Mouse (Mus musculus): ENCODE measurements at regions not wholly inside any gene's neighbourhood (a gene's known extent, or its start where the extent isn't known, plus 50 kb on each side); places are given as distances from the start of the nearest gene placed in this dataset.

GRCm38 (mm10) chr8:50708219-50708911, 1864.6 kb upstream of the Tenm3 start:
- no peaks in the 10 kb centered on the region for H3K27me3 ChIP-seq (replicated peaks)
- 14% methylated on average over 6 of the region's 6 CpGs for WGBS
- H3K9ac ChIP-seq (replicated peaks): no peak overlapping the region
- no peak overlapping the region for H3K27ac ChIP-seq (replicated peaks)
- H3K4me2 ChIP-seq: peak overlapping the region; percentile 1; the same call in 1 of the 2 replicates
- H3K4me1 ChIP-seq: 0 out of 2 replicates have a peak, but pooled peaks cover 4% of the 10 kb centered on the region
- H3K36me3 ChIP-seq: no peaks in the 10 kb centered on the region
- H3K4me3 ChIP-seq (replicated peaks): no peak overlapping the region
- no peaks in the 10 kb centered on the region for H3K9me3 ChIP-seq (replicated peaks)
- peak; percentile 38; the same call in 1 of the 2 replicates for ATAC-seq (ENCODE audit: low FRiP score)

DNA sequence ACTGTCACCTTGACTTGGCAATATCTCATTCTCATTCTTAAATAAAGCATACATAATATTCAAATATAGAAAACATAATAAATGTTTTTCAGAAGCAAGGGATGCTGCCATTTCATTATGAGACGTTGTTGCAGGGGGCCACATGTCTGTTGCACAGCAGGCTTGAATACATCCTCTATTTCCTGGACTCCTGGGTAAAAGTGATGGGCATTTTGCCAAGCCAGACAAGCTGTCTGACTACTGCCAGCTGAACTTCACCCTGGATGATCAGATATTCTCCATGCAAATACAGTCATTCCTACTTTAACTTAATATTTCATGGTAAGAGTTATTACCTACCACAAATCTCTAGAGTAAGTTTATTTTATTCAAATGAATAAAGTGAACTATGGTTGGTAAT, 1860.5 kb upstream of the Tenm3 start:
- H3K36me3 ChIP-seq: no peaks in the 10 kb centered on the region
- no peaks in the 10 kb centered on the region for H3K9me3 ChIP-seq (replicated peaks)
- H3K9ac ChIP-seq (replicated peaks): no peak overlapping the region
- no peak overlapping the region for H3K4me2 ChIP-seq
- no peak for ATAC-seq (ENCODE audit: low FRiP score)
- WGBS: 12% methylated on average over 1 of the region's 1 CpGs
- H3K27ac ChIP-seq (replicated peaks): no peak overlapping the region
- H3K4me1 ChIP-seq: 0 out of 2 replicates have a peak, but pooled peaks cover 4% of the 10 kb centered on the region
- no peak overlapping the region for H3K4me3 ChIP-seq (replicated peaks)
- no peaks in the 10 kb centered on the region for H3K27me3 ChIP-seq (replicated peaks)

GRCm38 (mm10) chr8:50689033-50689432, 1845.3 kb upstream of the Tenm3 start:
- Histone ChIP-seq H3K4me1 (no peaks in the 10 kb centered on the region), H3K4me3 (replicated peaks) (no peak overlapping the region), H3K4me2 (no peak overlapping the region), H3K9ac (replicated peaks) (no peak overlapping the region), H3K9me3 (replicated peaks) (no peaks in the 10 kb centered on the region), H3K36me3 (no peaks in the 10 kb centered on the region), H3K27me3 (replicated peaks) (no peaks in the 10 kb centered on the region), H3K27ac (replicated peaks) (no peak overlapping the region)
- 79% methylated on average over 1 of the region's 1 CpGs for WGBS
- ATAC-seq (ENCODE audit: low FRiP score): no peak

DNA sequence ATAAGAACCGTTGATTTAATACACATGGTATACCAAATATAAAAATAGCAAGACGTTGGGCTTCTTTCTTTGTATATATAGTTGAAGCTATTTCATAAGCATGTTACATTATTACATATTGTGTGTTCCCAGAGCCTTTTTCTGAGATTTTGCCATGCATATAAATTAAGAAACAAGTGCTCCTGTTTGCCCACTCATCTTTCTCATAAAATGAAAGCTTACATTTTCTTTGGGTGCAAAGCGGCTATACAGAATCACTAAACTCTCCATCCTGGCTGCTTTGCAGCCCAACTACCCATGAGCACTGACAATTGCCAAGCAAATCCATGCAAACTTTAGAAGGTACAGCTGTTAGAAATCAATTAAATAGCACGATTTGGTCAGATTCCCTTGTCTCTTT, 1821.6 kb upstream of the Tenm3 start:
- H3K9me3 ChIP-seq (replicated peaks): no peaks in the 10 kb centered on the region

More for the DNA sequence above, 1821.6 kb upstream of the Tenm3 start:
- Histone ChIP-seq H3K27me3 (replicated peaks) (no peaks in the 10 kb centered on the region), H3K4me1 (no peaks in the 10 kb centered on the region), H3K27ac (replicated peaks) (no peak overlapping the region), H3K4me3 (replicated peaks) (no peak overlapping the region), H3K4me2 (no peak overlapping the region), H3K9ac (replicated peaks) (no peak overlapping the region), H3K36me3 (no peaks in the 10 kb centered on the region)
- no peak for ATAC-seq (ENCODE audit: low FRiP score)
- 88% methylated on average over 4 of the region's 4 CpGs for WGBS
